Mouse (Mus musculus) limb, embryonic 15.5 days (tissue): ENCODE measurements at regions not wholly inside any gene's neighbourhood (a gene's known extent, or its start where the extent isn't known, plus 50 kb on each side); places are given as distances from the start of the nearest gene placed in this dataset.
"Not testable (repeated sequence)": the region's sequence is repeated elsewhere in the genome, so short reads cannot be mapped to it uniquely, and the experiment has no call there.

Source experiments
- ATAC-seq: fragments of 200-750 bp; cut with Nextera tagmentation; 2 replicates; pipeline ENCODE4 v1.8.0; 2017; ENCODE audit warnings: low read depth, moderate TSS enrichment; ENCODE audit not compliant: insufficient number of reproducible peaks, low FRiP score, low TSS enrichment
- H3K27ac ChIP-seq: fragments of 300-500 bp; sonication (generic); 2 replicates; pipeline ENCODE4 v1.5.1; 2015; ENCODE audit warnings: moderate library complexity, mild to moderate bottlenecking, inconsistent platforms
- H3K27me3 ChIP-seq: fragments of 300-500 bp; sonication (generic); 2 replicates; pipeline ENCODE4 v1.6.1; 2015; ENCODE audit warnings: inconsistent platforms
- H3K36me3 ChIP-seq: fragments of 300-500 bp; sonication (generic); 2 replicates; pipeline ENCODE4 v1.6.1; 2015; ENCODE audit warnings: inconsistent platforms
- H3K4me1 ChIP-seq: fragments of 300-500 bp; sonication (generic); 2 replicates; pipeline ENCODE4 v1.6.1; 2015; ENCODE audit warnings: inconsistent platforms
- H3K4me2 ChIP-seq: fragments of 300-500 bp; sonication (generic); 2 replicates; pipeline ENCODE4 v1.6.1; 2015; ENCODE audit warnings: mild to moderate bottlenecking, inconsistent platforms
- H3K4me3 ChIP-seq: fragments of 300-500 bp; sonication (generic); 2 replicates; pipeline ENCODE4 v1.5.1; 2015; ENCODE audit warnings: mild to moderate bottlenecking, inconsistent platforms
- H3K9ac ChIP-seq: fragments of 300-500 bp; sonication (generic); 2 replicates; pipeline ENCODE4 v1.6.1; 2015; ENCODE audit warnings: inconsistent platforms
- H3K9me3 ChIP-seq: fragments of 300-500 bp; sonication (generic); 2 replicates; pipeline ENCODE4 v1.6.1; 2016; ENCODE audit warnings: inconsistent platforms
- WGBS: fragments of 180-500 bp; shearing (Covaris S2); methylation state at CpG from one replicate; pipeline ENCODE4 v1.1.7; 2015; 5-methylcytosine and 5-hydroxymethylcytosine counted together

DNA sequence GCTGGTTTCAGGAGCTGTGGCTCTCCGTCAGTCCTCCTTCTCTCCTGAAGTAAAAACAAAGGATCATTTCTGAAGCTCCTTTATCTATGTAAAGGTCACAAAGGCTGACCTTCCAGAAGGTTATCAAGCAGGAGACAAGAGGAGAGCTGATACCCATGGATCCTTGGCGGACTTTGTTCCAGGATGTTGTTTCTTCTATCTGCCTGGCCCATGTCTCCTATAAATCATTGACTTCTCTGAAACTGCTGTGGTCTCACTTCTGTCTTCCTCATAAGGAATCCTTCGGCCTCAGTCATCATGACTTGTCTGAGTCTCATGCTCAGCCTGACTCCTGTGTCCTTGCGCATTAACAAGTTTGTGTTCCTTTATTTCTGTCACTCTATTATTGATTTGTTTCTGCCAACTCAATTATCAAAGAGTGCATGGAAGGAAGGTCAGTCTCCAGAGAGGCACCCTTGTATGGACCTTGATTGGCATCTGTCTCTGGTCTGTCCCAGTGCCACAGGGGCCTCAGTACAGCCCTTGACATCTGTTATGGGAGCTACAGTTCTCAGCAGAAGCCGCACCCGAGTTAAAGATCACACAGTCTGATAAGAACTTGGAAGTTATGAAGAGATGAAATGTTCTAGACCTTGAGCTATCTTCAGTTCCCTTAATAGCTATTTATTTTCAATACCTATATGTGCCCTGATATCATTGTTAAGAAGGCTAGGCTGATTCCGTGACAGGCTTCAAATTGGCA is 53.2 kb upstream of the Dazl start:
- H3K9me3 ChIP-seq, result no peaks in the 10 kb centered on the region
- WGBS, result 84% methylated on average over 7 of the region's 7 CpGs
- no peak overlapping the region for H3K27ac ChIP-seq
- ATAC-seq, result no peak
- H3K27me3 ChIP-seq, result no peaks in the 10 kb centered on the region
- no peaks in the 10 kb centered on the region for H3K4me1 ChIP-seq
- no peak overlapping the region for H3K4me2 ChIP-seq
- no peaks in the 10 kb centered on the region for H3K36me3 ChIP-seq
- H3K9ac ChIP-seq, result no peak overlapping the region
- H3K4me3 ChIP-seq, result no peak overlapping the region

DNA sequence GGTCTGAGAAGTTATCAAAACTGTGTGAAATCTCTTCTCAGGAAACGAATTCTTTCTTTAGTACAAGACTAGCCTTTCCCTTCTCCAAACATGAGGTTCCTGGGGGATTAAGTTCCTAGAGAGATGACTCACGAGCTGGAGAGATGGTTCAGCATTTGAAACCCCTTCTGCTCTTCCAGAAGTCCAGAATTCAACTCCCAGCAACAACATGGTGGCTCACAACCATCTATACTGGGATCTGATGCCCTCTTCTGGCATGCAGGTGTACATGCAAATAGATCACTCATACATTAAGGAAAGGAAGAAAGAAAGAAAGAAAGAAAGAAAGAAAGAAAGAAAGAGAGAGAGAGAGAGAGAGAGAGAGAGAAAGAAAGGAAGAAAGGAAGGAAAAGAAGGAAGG is 60.4 kb upstream of the Dazl start:
- not testable (repeated sequence) for H3K27me3 ChIP-seq, H3K9me3 ChIP-seq, H3K4me2 ChIP-seq, H3K4me1 ChIP-seq, ATAC-seq, H3K4me3 ChIP-seq, H3K36me3 ChIP-seq, H3K9ac ChIP-seq, H3K27ac ChIP-seq
- 74% methylated on average over 2 of the region's 2 CpGs for WGBS

DNA sequence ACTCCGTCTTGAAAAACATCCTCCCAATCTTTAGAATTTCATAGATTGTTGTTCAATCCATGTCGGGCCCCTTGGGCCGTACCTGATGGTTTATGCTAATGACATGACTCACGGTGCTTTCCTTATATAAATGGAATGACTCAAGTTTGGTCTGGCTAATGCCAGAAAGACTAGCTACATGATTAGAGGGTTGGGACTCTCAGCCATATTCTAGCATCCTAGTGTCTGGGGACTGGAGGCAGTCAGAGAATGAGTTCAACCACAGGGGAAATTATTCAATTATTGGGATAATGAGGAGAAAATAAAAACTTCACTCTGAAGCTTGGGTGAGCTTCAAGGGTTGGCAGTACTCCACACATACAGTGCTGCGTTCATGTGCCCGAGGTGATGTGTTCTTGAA is 60.9 kb upstream of the Dazl start:
- no peaks in the 10 kb centered on the region for H3K27me3 ChIP-seq
- H3K4me3 ChIP-seq, result no peak overlapping the region
- no peak overlapping the region for H3K27ac ChIP-seq
- ATAC-seq, result no peak
- H3K36me3 ChIP-seq, result no peaks in the 10 kb centered on the region
- H3K4me2 ChIP-seq, result no peak overlapping the region
- H3K9me3 ChIP-seq, result no peaks in the 10 kb centered on the region
- no peak overlapping the region for H3K9ac ChIP-seq
- WGBS, result 74% methylated on average over 6 of the region's 6 CpGs
- no peaks in the 10 kb centered on the region for H3K4me1 ChIP-seq

DNA sequence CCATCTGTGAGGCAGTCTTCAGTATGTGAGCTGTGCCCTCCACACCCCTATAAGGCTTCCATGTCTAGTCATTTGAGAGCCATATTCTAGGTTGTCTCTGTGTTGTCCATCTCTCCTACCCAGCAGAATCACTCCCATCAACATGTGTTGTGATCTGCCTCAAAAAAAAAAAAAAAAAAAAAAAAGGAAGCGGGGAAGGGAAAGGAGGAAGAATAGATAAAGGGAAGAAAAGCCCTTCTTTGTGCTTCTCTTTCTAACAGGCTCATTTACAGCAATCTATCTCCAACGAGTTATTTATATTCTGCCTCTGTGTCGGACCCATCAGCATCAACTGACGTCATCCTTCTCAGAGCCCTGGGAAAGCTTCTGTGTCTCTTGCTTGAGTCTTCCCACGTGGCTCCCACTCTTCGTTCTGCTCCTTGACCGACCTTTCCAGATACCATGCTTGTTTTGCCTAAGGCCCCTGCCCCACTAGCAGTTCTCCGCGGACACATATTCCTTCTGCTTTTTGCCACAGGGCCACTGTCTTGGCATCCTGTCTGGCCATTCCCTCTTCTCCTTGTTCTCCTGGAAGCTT is 68.3 kb upstream of the Dazl start:
- Histone ChIP-seq H3K4me3 (no peak overlapping the region), H3K9ac (no peak overlapping the region)
- WGBS, result 76% methylated on average over 9 of the region's 9 CpGs

GRCm38 (mm10) chr17:50365396-50365795 is 72.0 kb upstream of the Dazl start:
- Histone ChIP-seq H3K4me2 (no peak overlapping the region), H3K36me3 (no peaks in the 10 kb centered on the region), H3K4me3 (no peak overlapping the region), H3K9me3 (no peaks in the 10 kb centered on the region), H3K27ac (no peak overlapping the region), H3K9ac (no peak overlapping the region), H3K4me1 (no peaks in the 10 kb centered on the region), H3K27me3 (no peaks in the 10 kb centered on the region)
- 61% methylated on average over 7 of the region's 7 CpGs for WGBS
- no peak for ATAC-seq

More for the DNA sequence above, 68.3 kb upstream of the Dazl start:
- H3K9me3 ChIP-seq, result no peaks in the 10 kb centered on the region
- ATAC-seq, result no peak
- H3K27me3 ChIP-seq, result no peaks in the 10 kb centered on the region
- H3K27ac ChIP-seq, result no peak overlapping the region
- no peaks in the 10 kb centered on the region for H3K4me1 ChIP-seq
- no peaks in the 10 kb centered on the region for H3K36me3 ChIP-seq
- H3K4me2 ChIP-seq, result no peak overlapping the region

- Histone ChIP-seq H3K27me3 (no peaks in the 10 kb centered on the region), H3K4me2 (no peak overlapping the region), H3K4me3 (no peak overlapping the region), H3K27ac (no peak overlapping the region), H3K36me3 (no peaks in the 10 kb centered on the region), H3K9ac (no peak overlapping the region), H3K9me3 (no peaks in the 10 kb centered on the region), H3K4me1 (no peaks in the 10 kb centered on the region)
- WGBS, result 68% methylated on average over 5 of the region's 5 CpGs
- no peak for ATAC-seq
These were observed 72.7 kb upstream of the Dazl start for GRCm38 (mm10) chr17:50366181-50366580.

DNA sequence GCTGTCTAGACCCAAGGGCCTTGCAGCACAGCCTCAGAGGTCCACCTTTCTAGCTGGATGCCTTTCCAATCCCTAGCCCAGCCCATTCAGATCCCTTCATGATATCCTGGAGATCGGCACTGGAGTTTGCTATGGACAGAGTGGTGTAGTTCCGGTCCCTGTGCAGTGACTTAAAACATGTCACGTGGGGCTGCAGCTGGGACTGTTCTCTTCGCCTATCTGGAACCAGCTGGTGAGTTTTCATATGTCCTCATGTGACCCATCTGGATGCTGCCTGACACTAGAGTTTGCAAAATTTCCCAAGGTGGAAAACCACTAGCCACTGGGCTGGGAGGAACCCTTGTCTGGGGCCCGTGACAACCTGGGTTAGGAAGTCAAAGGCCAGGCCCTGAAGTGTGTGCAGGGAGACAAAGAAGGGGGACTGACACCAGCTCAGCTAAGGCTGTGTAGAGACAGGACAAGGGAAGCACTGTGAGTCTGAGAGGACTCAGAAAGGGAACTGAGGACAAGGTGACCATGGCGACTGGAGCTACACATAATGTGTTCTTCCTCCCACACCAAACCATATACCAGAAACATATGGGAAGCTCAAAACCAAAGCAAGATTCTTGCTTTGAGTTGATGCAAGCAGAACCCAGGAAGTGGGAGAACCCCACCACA is 75.9 kb upstream of the Dazl start:
- Histone ChIP-seq H3K9me3 (no peaks in the 10 kb centered on the region), H3K4me1 (no peaks in the 10 kb centered on the region), H3K4me2 (no peak overlapping the region), H3K36me3 (no peaks in the 10 kb centered on the region), H3K9ac (no peak overlapping the region), H3K4me3 (no peak overlapping the region), H3K27ac (no peak overlapping the region), H3K27me3 (no peaks in the 10 kb centered on the region)
- no peak for ATAC-seq
- WGBS, result 83% methylated on average over 6 of the region's 6 CpGs

GRCm38 (mm10) chr17:50370484-50370883 is 77.0 kb upstream of the Dazl start:
- H3K9me3 ChIP-seq, result no peaks in the 10 kb centered on the region
- WGBS, result 92% methylated on average over 1 of the region's 1 CpGs
- no peak overlapping the region for H3K4me3 ChIP-seq
- no peaks in the 10 kb centered on the region for H3K27me3 ChIP-seq
- H3K9ac ChIP-seq, result no peak overlapping the region
- no peaks in the 10 kb centered on the region for H3K36me3 ChIP-seq
- no peak overlapping the region for H3K4me2 ChIP-seq
- H3K27ac ChIP-seq, result no peak overlapping the region
- ATAC-seq, result no peak
- no peaks in the 10 kb centered on the region for H3K4me1 ChIP-seq

DNA sequence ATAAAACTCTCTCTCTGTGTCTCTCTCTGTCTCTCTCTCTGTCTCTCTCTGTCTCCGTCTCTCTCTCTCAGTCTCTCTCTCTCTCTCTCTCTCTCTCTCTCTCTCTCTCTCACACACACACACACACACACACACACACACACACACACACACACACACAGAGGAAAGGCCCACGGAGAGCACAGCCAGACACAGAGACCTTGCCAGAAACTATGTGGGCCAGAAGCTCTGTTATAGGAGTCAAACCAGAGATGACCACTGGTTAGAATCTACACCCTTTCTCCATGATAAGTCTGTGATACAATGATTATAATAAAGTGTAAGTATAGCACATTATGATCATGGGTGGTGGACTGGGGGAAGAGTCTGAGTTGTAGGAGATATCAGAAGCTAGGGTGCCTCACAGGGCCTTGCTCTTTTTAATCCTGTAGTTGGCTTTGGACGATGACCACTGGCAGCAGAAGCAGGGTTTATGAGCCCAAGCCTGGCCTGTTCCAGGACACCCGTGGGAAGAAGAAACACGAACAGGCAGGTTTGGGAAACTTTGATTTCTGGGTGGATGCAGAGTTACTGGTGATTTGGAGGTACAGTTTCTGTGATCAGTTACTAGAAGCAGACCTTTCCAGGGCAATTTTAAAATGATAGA is 80.2 kb upstream of the Dazl start:
- H3K4me1 ChIP-seq, result no peaks in the 10 kb centered on the region
- H3K27me3 ChIP-seq, result no peaks in the 10 kb centered on the region
- no peaks in the 10 kb centered on the region for H3K9me3 ChIP-seq
- no peak overlapping the region for H3K27ac ChIP-seq
- no peak overlapping the region for H3K9ac ChIP-seq
- WGBS, result 66% methylated on average over 5 of the region's 5 CpGs
- H3K36me3 ChIP-seq, result no peaks in the 10 kb centered on the region
- H3K4me3 ChIP-seq, result no peak overlapping the region
- ATAC-seq, result no peak
- no peak overlapping the region for H3K4me2 ChIP-seq

- Histone ChIP-seq H3K4me1 (no peaks in the 10 kb centered on the region), H3K4me2 (no peak overlapping the region), H3K27me3 (no peaks in the 10 kb centered on the region), H3K9me3 (no peaks in the 10 kb centered on the region), H3K36me3 (no peaks in the 10 kb centered on the region), H3K4me3 (no peak overlapping the region), H3K27ac (no peak overlapping the region), H3K9ac (no peak overlapping the region)
- 74% methylated on average over 3 of the region's 3 CpGs for WGBS
- no peak for ATAC-seq
These were observed 82.0 kb upstream of the Dazl start for GRCm38 (mm10) chr17:50375465-50375864.

DNA sequence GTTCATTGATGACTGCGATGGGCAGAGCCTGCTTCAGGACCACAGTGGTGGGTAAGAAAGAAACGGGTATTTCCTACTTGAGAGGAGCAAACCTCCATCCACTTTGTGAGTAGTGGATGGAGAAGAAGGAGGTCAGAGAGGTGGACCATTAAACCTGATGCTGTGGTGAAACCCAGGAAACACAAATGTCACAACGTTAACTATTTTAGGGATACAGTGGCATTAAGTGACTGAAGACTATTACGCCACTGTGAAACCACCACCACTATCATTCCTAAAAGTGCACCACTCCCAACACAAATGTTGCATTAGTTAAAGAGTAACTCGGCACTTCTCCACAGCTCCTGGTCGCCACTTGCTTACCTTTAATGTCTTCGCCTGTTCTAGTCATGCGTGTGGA is 83.3 kb upstream of the Dazl start:
- ATAC-seq, result no peak
- Histone ChIP-seq H3K4me1 (no peaks in the 10 kb centered on the region), H3K9ac (no peak overlapping the region), H3K27me3 (no peaks in the 10 kb centered on the region), H3K36me3 (no peaks in the 10 kb centered on the region), H3K4me3 (no peak overlapping the region), H3K9me3 (no peaks in the 10 kb centered on the region), H3K4me2 (no peak overlapping the region), H3K27ac (no peak overlapping the region)
- WGBS, result 89% methylated on average over 8 of the region's 8 CpGs

GRCm38 (mm10) chr17:50378141-50378727 is 84.8 kb upstream of the Dazl start:
- no peak for ATAC-seq
- Histone ChIP-seq H3K36me3 (no peaks in the 10 kb centered on the region), H3K4me1 (no peaks in the 10 kb centered on the region), H3K4me3 (no peak overlapping the region), H3K9ac (no peak overlapping the region), H3K9me3 (no peaks in the 10 kb centered on the region), H3K27me3 (no peaks in the 10 kb centered on the region), H3K4me2 (no peak overlapping the region), H3K27ac (no peak overlapping the region)
- WGBS, result 90% methylated on average over 3 of the region's 3 CpGs
